Mouse (Mus musculus): ENCODE measurements around the gene Pnldc1. TPM values are rescaled to one million over a fixed set of nuclear protein-coding genes. Genes with fewer than 3 reads are reported as not detected.

Pnldc1 gene
- polyA plus RNA-seq (2021; fragmentation: Nextera tagmentation): 0.63 and 0.93 TPM in 2 replicates
- long read RNA-seq, experiment 1, partial matches to known transcripts: 0 of 6 reads
- long read RNA-seq, experiment 1, other reads (novel, unspliced or antisense): 5 of 6 reads
- long read RNA-seq, experiment 2, partial matches to known transcripts: 1 of 2 reads
- long read RNA-seq, experiment 2, other reads (novel, unspliced or antisense): 1 of 2 reads

DNA sequence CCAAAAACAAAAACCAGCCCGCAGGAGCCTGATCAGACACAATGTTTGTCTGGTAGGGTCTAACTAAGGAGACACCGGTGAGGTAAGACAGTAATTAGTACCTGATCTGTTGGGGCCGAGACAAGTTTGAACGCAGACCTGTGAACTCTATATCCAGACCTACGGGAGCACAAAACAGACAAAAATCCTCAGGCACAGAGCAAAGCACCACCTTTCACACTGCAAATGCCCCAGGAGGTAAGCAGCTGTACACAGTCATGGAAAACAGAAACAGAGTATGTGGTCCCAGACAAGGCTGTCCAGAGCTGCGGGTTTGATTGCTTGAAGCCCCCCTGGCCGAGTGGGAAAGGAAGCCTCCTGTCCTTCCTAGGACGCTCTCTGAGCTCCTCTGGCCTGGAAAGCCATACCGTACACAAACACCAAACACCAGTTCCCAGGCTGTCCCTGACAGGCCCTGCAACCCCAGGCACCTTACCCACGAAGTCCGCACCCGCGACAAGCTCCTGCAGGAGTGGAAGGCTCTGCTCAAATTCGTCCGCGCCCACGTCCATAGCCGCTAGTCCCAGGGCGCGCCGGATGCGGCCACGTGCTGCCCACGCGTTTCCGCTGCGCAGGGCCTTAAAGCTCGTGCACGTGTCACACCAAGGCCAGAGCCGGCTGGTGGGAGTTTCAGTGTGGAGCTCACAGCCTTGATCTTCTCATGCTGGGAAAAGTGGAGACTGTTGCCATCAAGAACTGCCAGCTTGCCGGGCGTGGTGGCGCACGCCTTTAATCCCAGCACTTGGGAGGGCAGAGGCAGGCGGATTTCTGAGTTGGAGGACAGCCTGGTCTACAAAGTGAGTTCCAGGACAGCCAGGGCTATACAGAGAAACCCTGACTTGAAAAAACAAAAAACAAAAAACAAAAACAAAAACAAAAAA, at the start of gene Pnldc1:
Gene Pnldc1, minus strand, starts transcription at position 870 of the 920 bp plus-strand sequence.

GRCm38 (mm10) chr17:12940151-12940805, 30.2 kb upstream of the Pnldc1 start, which contains the start of gene Acat3:
TSS of gene Acat3 (minus strand) at chr17:12940600.

DNA sequence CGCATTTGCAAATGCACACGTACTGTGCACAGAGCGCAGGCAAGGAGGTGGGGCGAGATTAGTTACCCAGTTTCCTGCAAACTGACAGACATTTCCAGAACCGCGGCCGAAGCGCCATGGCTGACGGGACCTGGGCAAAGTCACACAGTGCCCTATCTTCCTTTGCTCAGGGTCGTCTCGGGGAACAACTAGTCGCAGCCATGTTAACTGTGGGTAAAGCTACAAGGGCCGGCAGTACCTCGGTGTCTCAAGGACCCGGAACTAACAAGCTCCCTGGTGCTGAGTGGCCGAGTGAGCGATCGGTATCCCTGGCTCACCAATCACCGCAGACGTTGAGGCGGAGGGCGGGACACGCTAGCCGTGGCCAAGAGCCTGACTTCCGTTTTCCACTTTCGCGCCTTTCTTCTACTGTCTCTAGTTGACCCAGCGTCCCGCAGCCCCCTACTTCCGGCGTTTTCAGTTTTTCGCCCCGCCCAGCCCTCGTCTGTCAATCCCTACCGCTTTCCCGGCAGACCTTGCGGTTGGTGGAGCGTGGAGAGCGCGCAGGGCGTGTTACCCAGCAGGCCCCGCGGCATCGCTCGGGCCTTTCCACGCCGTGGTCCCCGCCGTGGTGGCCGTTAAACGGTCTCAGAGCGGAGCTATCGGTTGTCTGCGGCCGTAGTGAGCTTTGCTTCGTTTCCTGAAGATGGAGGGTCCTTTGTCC, 6.0 kb upstream of the Pnldc1 start, which contains the start of gene Mrpl18:
Gene Mrpl18, minus strand, starts transcription at position 465 of the 703 bp plus-strand sequence.

GRCm38 (mm10) chr17:12915488-12915880, 5.5 kb upstream of the Pnldc1 start, which contains the start of gene Tcp1:
TSS of gene Tcp1 (plus strand) at chr17:12915701.

GRCm38 (mm10) chr17:12875734-12876133, 34.3 kb downstream of the Pnldc1 start, which contains the start of gene Mrgprh:
TSS of gene Mrgprh (plus strand) at chr17:12876034.

GRCm38 (mm10) chr17:12868043-12868442, 42.0 kb downstream of the Pnldc1 start, which contains the start of gene Mas1:
TSS of gene Mas1 (minus strand) at chr17:12868143.

Other genes with a start within 250 kb of the Pnldc1 start
- gene Slc22a1, start 234.4 kb downstream of the Pnldc1 start, polyA plus RNA-seq (2021; fragmentation: Nextera tagmentation): 1.6 and 1.9 TPM in 2 replicates
- gene Igf2r, start 140.6 kb downstream of the Pnldc1 start, polyA plus RNA-seq (2021; fragmentation: Nextera tagmentation): 1.8 and 2.6 TPM in 2 replicates
- 18.3 and 21.6 TPM in 2 replicates for gene Mas1, start 42.1 kb downstream of the Pnldc1 start, polyA plus RNA-seq (2021; fragmentation: Nextera tagmentation)
- not detected in 2 replicates for gene Mrgprh, start 34.2 kb downstream of the Pnldc1 start, polyA plus RNA-seq (2021; fragmentation: Nextera tagmentation)
- 176 and 232 TPM in 2 replicates for gene Tcp1, start 5.5 kb upstream of the Pnldc1 start, polyA plus RNA-seq (2021; fragmentation: Nextera tagmentation)
- 136 and 148 TPM in 2 replicates for gene Mrpl18, start 6.1 kb upstream of the Pnldc1 start, polyA plus RNA-seq (2021; fragmentation: Nextera tagmentation)
- gene Acat3, start 30.4 kb upstream of the Pnldc1 start, polyA plus RNA-seq (2021; fragmentation: Nextera tagmentation): 2.5 and 3.8 TPM in 2 replicates
- gene Acat2, start 50.5 kb upstream of the Pnldc1 start, polyA plus RNA-seq (2021; fragmentation: Nextera tagmentation): 46.2 and 59.1 TPM in 2 replicates
- 57.0 and 74.2 TPM in 2 replicates for gene Wtap, start 83.9 kb upstream of the Pnldc1 start, polyA plus RNA-seq (2021; fragmentation: Nextera tagmentation)
- gene Sod2, start 96.6 kb upstream of the Pnldc1 start, polyA plus RNA-seq (2021; fragmentation: Nextera tagmentation): 231 and 270 TPM in 2 replicates
- gene Gpr31b, start 142.1 kb upstream of the Pnldc1 start, polyA plus RNA-seq (2021; fragmentation: Nextera tagmentation): not detected in 2 replicates
- 0.18 TPM in 1 of 2 replicates, not detected in the other for gene Tcp10b, start 150.9 kb upstream of the Pnldc1 start, polyA plus RNA-seq (2021; fragmentation: Nextera tagmentation)
- not detected in 2 replicates for gene Unc93a, start 221.6 kb upstream of the Pnldc1 start, polyA plus RNA-seq (2021; fragmentation: Nextera tagmentation)